Comparison of ENCODE assay signal across 9 mouse cellular contexts in genomic region chr4:124894508-124895428, GRCm38 (mm10). TPM values are rescaled to one million over a fixed set of nuclear protein-coding genes. Genes with fewer than 3 reads are reported as not detected.
DNase-seq lines count a peak whose midpoint lies in the region; ATAC-seq and TF ChIP-seq lines count a peak whose summit lies in the region.
"Had no signal": no experiment of that assay in that cellular context is flagged by ENCODE, and none has a peak within 500 bp of the region (broad histone marks: within the 10 kb centered on the region; RNA-seq: fewer than 3 reads in every experiment).

No protein-coding gene starts in this region.

- WGBS in kidney, embryonic 15.5 days: 2% methylated on average over 83 of the region's 83 CpGs
- 2% methylated on average over 83 of the region's 83 CpGs for WGBS in kidney, adult 2 months
- WGBS in limb, embryonic 10.5 days: 2% methylated on average over 82 of the region's 83 CpGs
- WGBS in olfactory bulb, adult 2 months: 3% methylated on average over 83 of the region's 83 CpGs

- no peak overlapping the region for H3K27ac ChIP-seq in kidney, embryonic 15.5 days
- no peak overlapping the region for H3K27ac ChIP-seq in kidney, adult 2 months (ENCODE audit: insufficient read depth, low read depth, low read length)
- no peak overlapping the region for H3K27ac ChIP-seq in limb, embryonic 10.5 days
- H3K27ac ChIP-seq in olfactory bulb, adult 2 months (ENCODE audit: insufficient read depth, low read depth, low read length): peak overlapping the region; percentile 53

- peak overlapping the region; percentile 79 for H3K4me2 ChIP-seq in kidney, embryonic 15.5 days

- no peaks in the 10 kb centered on the region for H3K9me3 ChIP-seq in kidney, embryonic 15.5 days (replicated peaks)
- no peaks in the 10 kb centered on the region for H3K9me3 ChIP-seq in limb, embryonic 10.5 days (replicated peaks)

- H3K4me1 ChIP-seq in kidney, embryonic 15.5 days: peaks cover 9% of the 10 kb centered on the region
- H3K4me1 ChIP-seq in kidney, adult 2 months (ENCODE audit: control insufficient read depth, insufficient read depth, low read length): no peaks in the 10 kb centered on the region
- peaks cover 19% of the 10 kb centered on the region for H3K4me1 ChIP-seq in limb, embryonic 10.5 days
- peaks cover 24% of the 10 kb centered on the region for H3K4me1 ChIP-seq in olfactory bulb, adult 2 months (ENCODE audit: control insufficient read depth, insufficient read depth, low read length)

- no peaks in the 10 kb centered on the region for H3K36me3 ChIP-seq in kidney, embryonic 15.5 days
- no peaks in the 10 kb centered on the region for H3K36me3 ChIP-seq in kidney, adult 2 months (ENCODE audit: control insufficient read depth, insufficient read depth, low read length)
- H3K36me3 ChIP-seq in limb, embryonic 10.5 days: no peaks in the 10 kb centered on the region

- 0 out of 2 replicates have a peak, but pooled peaks have one; percentile 12 for ATAC-seq in kidney, embryonic 15.5 days (replicated peaks; ENCODE audit: low FRiP score)
- ATAC-seq: Patski had no signal

- H3K4me3 ChIP-seq in kidney, embryonic 15.5 days (replicated peaks): peak overlapping the region; percentile 47
- no peak overlapping the region; the same call in 1 of the 2 replicates for H3K4me3 ChIP-seq in kidney, adult 2 months (ENCODE audit: insufficient read depth, low read depth, low read length)
- peak overlapping the region; percentile 52 for H3K4me3 ChIP-seq in limb, embryonic 10.5 days
- peak overlapping the region; percentile 60 for H3K4me3 ChIP-seq in olfactory bulb, adult 2 months (ENCODE audit: insufficient read depth, low read depth, low read length)

- DNase-seq in kidney, adult 2 months: no peak
- DNase-seq in cerebellum, adult 11-12 months: peak; percentile 88
- peak; percentile 22 to 41 for DNase-seq in frontal cortex, postnatal 25 days (ENCODE audit: low spot score in 2 of 2)
- DNase-seq in limb, embryonic 10.5 days (ENCODE audit: low spot score): peak; percentile 47
- DNase-seq in thymus, adult 18-20 months: no peak
- no peak for DNase-seq in spleen, adult 12 weeks (ENCODE audit: low spot score)

- no peak for TF ChIP-seq CTCF in kidney, adult 2 months (conservative IDR thresholded peaks at IDR 0.05; ENCODE audit: insufficient read depth, insufficient read length, low read depth, low read length)
- TF ChIP-seq CTCF in olfactory bulb, adult 2 months (IDR thresholded peaks at IDR 0.05; ENCODE audit: insufficient read depth, low read depth, low read length): no peak

- H3K9ac ChIP-seq in kidney, embryonic 15.5 days: no peak overlapping the region

- no peak for TF ChIP-seq POLR2A in kidney, adult 2 months (IDR thresholded peaks at IDR 0.05; ENCODE audit: low read depth, low read length)
- TF ChIP-seq POLR2A in olfactory bulb, adult 2 months (IDR thresholded peaks at IDR 0.05; ENCODE audit: insufficient read depth, low read depth, low read length): 0 out of 2 replicates have a peak, but pooled peaks have one; percentile 28

- H3K27me3 ChIP-seq in kidney, embryonic 15.5 days: peaks cover 89% of the 10 kb centered on the region
- H3K27me3 ChIP-seq in kidney, adult 2 months (replicated peaks; ENCODE audit: control insufficient read depth, insufficient read depth, low read length): no peaks in the 10 kb centered on the region; the same call in 1 of the 2 replicates
- H3K27me3 ChIP-seq in limb, embryonic 10.5 days (ENCODE audit: low read depth, poor library complexity, severe bottlenecking): peaks cover 99% of the 10 kb centered on the region

RNA-seq across cellular contexts. Expression of gene Epha10, which starts 14.1 kb away (rescaled TPM):
- 0.10 and 0.21 TPM in 2 replicates for polyA plus RNA-seq in kidney, embryonic 15.5 days (2015; fragmentation: Nextera tagmentation; extraction: Ambion mirVana)
- polyA plus RNA-seq in kidney, adult 2 months (2012; rRNA removed): 0.01 TPM in 1 of 2 replicates, not detected in the other
- polyA plus RNA-seq in limb, embryonic 10.5 days (2016; fragmentation: Nextera tagmentation; extraction: Ambion mirVana): 0.05 and 0.06 TPM in 2 replicates
- polyA plus RNA-seq in olfactory bulb, adult 2 months (2012; ENCODE audit: insufficient read depth, insufficient read length, low replicate concordance, missing spikeins): not detected in 2 replicates
- polyA plus RNA-seq: Patski had no signal

RNA-seq across cellular contexts. Expression of gene Maneal, which starts 32.8 kb away (rescaled TPM):
- polyA plus RNA-seq in kidney, embryonic 15.5 days (2015; fragmentation: Nextera tagmentation; extraction: Ambion mirVana): 0.49 and 0.71 TPM in 2 replicates
- polyA plus RNA-seq in kidney, adult 2 months (2012; rRNA removed): 0.27 and 0.33 TPM in 2 replicates
- 0.26 and 0.28 TPM in 2 replicates for polyA plus RNA-seq in limb, embryonic 10.5 days (2016; fragmentation: Nextera tagmentation; extraction: Ambion mirVana)
- polyA plus RNA-seq in olfactory bulb, adult 2 months (2012; ENCODE audit: insufficient read depth, insufficient read length, low replicate concordance, missing spikeins): not detected in 2 replicates
- polyA plus RNA-seq: Patski had no signal

RNA-seq across cellular contexts. Expression of gene 9930104L06Rik, which starts 42.1 kb away (rescaled TPM):
- 12.6 and 12.7 TPM in 2 replicates for polyA plus RNA-seq in kidney, embryonic 15.5 days (2015; fragmentation: Nextera tagmentation; extraction: Ambion mirVana)
- polyA plus RNA-seq in kidney, adult 2 months (2012; rRNA removed): 7.7 and 8.1 TPM in 2 replicates
- 14.6 and 17.0 TPM in 2 replicates for polyA plus RNA-seq in limb, embryonic 10.5 days (2016; fragmentation: Nextera tagmentation; extraction: Ambion mirVana)
- polyA plus RNA-seq in olfactory bulb, adult 2 months (2012; ENCODE audit: insufficient read depth, insufficient read length, low replicate concordance, missing spikeins): not detected in 2 replicates

RNA-seq across cellular contexts. Expression of gene 1110065P20Rik, which starts 43.8 kb away (rescaled TPM):
- 46.9 and 50.3 TPM in 2 replicates for polyA plus RNA-seq in kidney, embryonic 15.5 days (2015; fragmentation: Nextera tagmentation; extraction: Ambion mirVana)
- polyA plus RNA-seq in kidney, adult 2 months (2012; rRNA removed): 57.8 and 69.5 TPM in 2 replicates
- 33.5 and 41.6 TPM in 2 replicates for polyA plus RNA-seq in limb, embryonic 10.5 days (2016; fragmentation: Nextera tagmentation; extraction: Ambion mirVana)
- polyA plus RNA-seq in olfactory bulb, adult 2 months (2012; ENCODE audit: insufficient read depth, insufficient read length, low replicate concordance, missing spikeins): not detected in 2 replicates

RNA-seq across cellular contexts. Expression of gene Yrdc, which starts 44.3 kb away (rescaled TPM):
- 35.0 and 42.5 TPM in 2 replicates for polyA plus RNA-seq in kidney, embryonic 15.5 days (2015; fragmentation: Nextera tagmentation; extraction: Ambion mirVana)
- 34.3 TPM in 2 replicates for polyA plus RNA-seq in kidney, adult 2 months (2012; rRNA removed)
- 43.7 and 45.7 TPM in 2 replicates for polyA plus RNA-seq in limb, embryonic 10.5 days (2016; fragmentation: Nextera tagmentation; extraction: Ambion mirVana)
- polyA plus RNA-seq in olfactory bulb, adult 2 months (2012; ENCODE audit: insufficient read depth, insufficient read length, low replicate concordance, missing spikeins): not detected in 2 replicates

Comparison
In these comparisons a context has a peak if more than half of its experiments do, and no peak if none do; other contexts are left out.
1. DNase-seq: peak in cerebellum, adult 11-12 months (single experiment), frontal cortex, postnatal 25 days (2 of 2) and limb, embryonic 10.5 days (single experiment); none in kidney, adult 2 months (single experiment), thymus, adult 18-20 months (0 of 2) and spleen, adult 12 weeks (single experiment).